Mouse (Mus musculus) stomach, embryonic 16.5 days (tissue): ENCODE measurements around the gene Tubg1. TPM values are rescaled to one million over a fixed set of nuclear protein-coding genes. Genes with fewer than 3 reads are reported as not detected.
"Not testable (repeated sequence)": the region's sequence is repeated elsewhere in the genome, so short reads cannot be mapped to it uniquely, and the experiment has no call there.

Source experiments
- ATAC-seq: fragments of 200-750 bp; cut with Nextera tagmentation; 2 replicates; pipeline ENCODE4 v1.8.0; 2017; ENCODE audit warnings: moderate number of reproducible peaks, moderate TSS enrichment; ENCODE audit not compliant: insufficient read depth, low FRiP score
- H3K27ac ChIP-seq: fragments of 300-500 bp; sonication (generic); 2 replicates; pipeline ENCODE4 v1.5.1; 2014; ENCODE audit warnings: low read length
- H3K27me3 ChIP-seq: fragments of 300-500 bp; sonication (generic); 2 replicates; pipeline ENCODE4 v1.6.1; 2014; ENCODE audit warnings: low read length, control low read depth, mixed read lengths; ENCODE audit not compliant: control insufficient read depth, insufficient read depth
- H3K36me3 ChIP-seq: fragments of 300-500 bp; sonication (generic); 2 replicates; pipeline ENCODE4 v1.6.1; 2014; ENCODE audit warnings: low read length; ENCODE audit not compliant: control insufficient read depth, insufficient read depth
- H3K4me1 ChIP-seq: fragments of 300-500 bp; sonication (generic); 2 replicates; pipeline ENCODE4 v1.6.1; 2014; ENCODE audit warnings: low read length, control low read depth, mixed read lengths; ENCODE audit not compliant: control insufficient read depth, insufficient read depth
- H3K4me2 ChIP-seq: fragments of 300-500 bp; sonication (generic); 2 replicates; pipeline ENCODE4 v1.6.1; 2014; ENCODE audit warnings: low read depth, low read length, mixed read lengths
- H3K4me3 ChIP-seq: fragments of 300-500 bp; sonication (generic); replicated peaks from 2 replicates; pipeline ENCODE4 v1.5.1; 2014; ENCODE audit warnings: mild to moderate bottlenecking, low read length
- H3K9ac ChIP-seq: fragments of 300-500 bp; sonication (generic); 2 replicates; pipeline ENCODE4 v1.6.1; 2014; ENCODE audit warnings: low read length
- H3K9me3 ChIP-seq: fragments of 300-500 bp; sonication (generic); replicated peaks from 2 replicates; pipeline ENCODE4 v1.6.1; 2016; ENCODE audit warnings: low read length, control low read depth; ENCODE audit not compliant: control insufficient read depth
- WGBS: fragments of 180-500 bp; shearing (Covaris S2); extraction: QIAGEN DNeasy Blood & Tissue Kit; methylation state at CpG from one replicate; pipeline ENCODE4 v1.1.7; 2014; 5-methylcytosine and 5-hydroxymethylcytosine counted together
- polyA plus RNA-seq: library from polyadenylated mRNA; unstranded; fragments of >200 nt; fragmentation: Nextera tagmentation; extraction: Ambion mirVana; gene quantifications from 2 replicates; pipeline ENCODE4 v1.2.1, GENCODE M21; 2015

Gene Tubg1
- polyA plus RNA-seq, 1 experiment from 2014 or later, result 63.0 TPM

DNA sequence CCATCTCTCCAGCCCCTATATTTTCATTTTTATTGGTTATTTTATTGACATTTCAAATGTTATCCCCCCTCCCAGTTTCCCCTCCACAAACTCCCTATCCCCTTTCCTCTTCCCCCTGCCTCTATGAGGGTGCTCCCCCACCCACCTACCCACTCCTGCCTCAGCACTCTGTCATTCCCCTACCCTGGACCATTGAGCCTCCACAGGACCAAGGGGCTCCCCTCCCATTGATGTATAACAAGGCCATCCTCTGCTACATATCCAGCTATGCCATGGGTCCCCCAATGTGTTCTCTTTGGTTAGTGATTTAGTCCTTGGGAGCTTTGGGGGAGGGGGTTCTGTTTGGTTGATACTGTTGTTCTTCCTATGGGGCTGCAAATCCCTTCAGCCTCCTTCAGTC is 34.9 kb downstream of the Tubg1 start:
- Histone ChIP-seq H3K27ac (no peak overlapping the region), H3K4me3 (no peak overlapping the region), H3K4me2 (no peak overlapping the region), H3K9ac (no peak overlapping the region), H3K4me1 (peaks cover 2% of the 10 kb centered on the region), H3K27me3 (no peaks in the 10 kb centered on the region), H3K36me3 (no peaks in the 10 kb centered on the region), H3K9me3 (no peaks in the 10 kb centered on the region)
- no peak for ATAC-seq

DNA sequence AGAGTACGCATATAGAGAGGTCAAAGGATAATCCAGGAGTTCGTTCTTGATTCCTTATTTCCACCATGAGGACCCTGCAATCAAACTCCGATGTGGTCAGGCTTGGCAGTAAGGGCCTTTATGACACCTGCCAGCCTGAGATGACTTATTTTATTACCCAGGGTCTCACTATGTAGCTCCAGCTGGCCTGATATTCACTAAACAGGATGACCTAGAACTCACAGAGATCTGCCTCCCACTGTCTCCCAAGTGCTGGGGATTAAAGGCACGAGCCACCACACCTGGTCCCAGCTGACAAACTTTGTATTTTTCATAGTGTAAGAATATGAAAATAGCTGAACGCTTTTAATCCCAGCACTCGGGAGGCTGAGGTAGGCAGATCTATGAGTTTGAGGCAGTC is 35.4 kb downstream of the Tubg1 start:
- no peak overlapping the region for H3K4me3 ChIP-seq
- WGBS, result 62% methylated on average over 6 of the region's 6 CpGs
- no peak overlapping the region for H3K9ac ChIP-seq
- no peak for ATAC-seq
- no peaks in the 10 kb centered on the region for H3K27me3 ChIP-seq
- no peaks in the 10 kb centered on the region for H3K9me3 ChIP-seq
- no peak overlapping the region for H3K27ac ChIP-seq
- no peaks in the 10 kb centered on the region for H3K36me3 ChIP-seq
- H3K4me2 ChIP-seq, result peak overlapping the region; percentile 83
- H3K4me1 ChIP-seq, result no peaks in the 10 kb centered on the region; the same call in none of the 2 replicates

DNA sequence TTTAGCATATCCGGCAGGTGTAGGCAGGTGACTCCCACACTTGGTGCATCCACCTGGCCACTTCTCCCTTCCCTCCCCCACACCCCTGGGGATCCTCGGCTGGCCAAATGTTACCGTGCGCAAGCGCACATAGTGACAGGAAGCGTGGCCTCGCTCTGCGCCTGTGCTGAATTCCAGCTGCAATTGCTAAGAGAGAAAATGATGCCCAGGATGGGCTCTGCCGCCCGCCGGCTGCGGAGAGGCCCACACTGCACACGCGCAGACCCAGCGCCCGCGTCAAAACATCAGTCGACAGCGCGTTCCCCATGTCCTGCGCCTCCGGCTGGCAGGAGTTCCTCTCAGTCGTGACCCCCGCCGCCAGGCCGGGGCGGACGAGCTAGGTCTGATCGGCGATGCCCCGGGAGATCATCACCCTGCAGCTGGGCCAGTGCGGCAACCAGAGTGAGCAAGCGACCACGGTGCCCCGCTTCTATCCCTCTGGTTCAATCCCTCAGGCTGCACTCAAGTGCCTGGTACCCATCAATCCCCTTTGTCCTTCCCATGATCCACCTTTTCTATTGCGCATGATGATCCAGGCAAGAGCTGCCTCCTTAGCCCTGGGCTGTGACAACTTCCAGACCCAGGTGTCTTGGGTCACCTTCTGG is 36.1 kb downstream of the Tubg1 start, which contains the start of gene Tubg2:
Gene Tubg2 (plus strand): TSS at position 180 of the 644 bp plus-strand sequence.
- H3K9ac ChIP-seq, result peak within 1 kb of the TSS; percentile 76
- ATAC-seq, result peak; percentile 59; the same call in 1 of the 2 replicates
- H3K4me1 ChIP-seq, result no peaks in the 10 kb centered on the region; the same call in none of the 2 replicates
- H3K4me2 ChIP-seq, result peak within 1 kb of the TSS; percentile 83
- H3K27me3 ChIP-seq, result no peaks in the 10 kb centered on the region
- no peaks in the 10 kb centered on the region for H3K9me3 ChIP-seq
- peak within 1 kb of the TSS; percentile 26; the same call in 1 of the 2 replicates for H3K27ac ChIP-seq
- no peaks in the 10 kb centered on the region for H3K36me3 ChIP-seq
- WGBS, result 1% methylated on average over 36 of the region's 36 CpGs
- peak within 1 kb of the TSS; percentile 49 for H3K4me3 ChIP-seq

DNA sequence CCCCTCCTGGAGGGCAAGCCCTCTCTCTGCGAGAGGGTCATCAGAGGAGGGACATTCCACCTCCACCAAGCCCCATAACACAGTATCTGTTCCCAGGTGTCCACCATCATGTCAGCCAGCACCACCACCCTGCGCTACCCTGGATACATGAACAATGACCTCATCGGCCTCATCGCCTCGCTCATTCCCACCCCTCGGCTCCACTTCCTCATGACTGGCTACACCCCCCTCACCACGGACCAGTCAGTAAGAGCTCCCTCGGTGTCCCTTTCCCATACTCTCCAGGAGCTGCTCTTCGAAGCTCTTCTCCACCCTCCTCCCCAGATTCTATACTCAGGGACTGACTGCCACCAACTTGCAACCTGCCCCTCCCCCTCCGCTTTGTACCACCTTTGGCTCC is 40.4 kb downstream of the Tubg1 start:
- H3K9me3 ChIP-seq, ATAC-seq: not testable (repeated sequence)
- 79% methylated on average over 8 of the region's 10 CpGs for WGBS

DNA sequence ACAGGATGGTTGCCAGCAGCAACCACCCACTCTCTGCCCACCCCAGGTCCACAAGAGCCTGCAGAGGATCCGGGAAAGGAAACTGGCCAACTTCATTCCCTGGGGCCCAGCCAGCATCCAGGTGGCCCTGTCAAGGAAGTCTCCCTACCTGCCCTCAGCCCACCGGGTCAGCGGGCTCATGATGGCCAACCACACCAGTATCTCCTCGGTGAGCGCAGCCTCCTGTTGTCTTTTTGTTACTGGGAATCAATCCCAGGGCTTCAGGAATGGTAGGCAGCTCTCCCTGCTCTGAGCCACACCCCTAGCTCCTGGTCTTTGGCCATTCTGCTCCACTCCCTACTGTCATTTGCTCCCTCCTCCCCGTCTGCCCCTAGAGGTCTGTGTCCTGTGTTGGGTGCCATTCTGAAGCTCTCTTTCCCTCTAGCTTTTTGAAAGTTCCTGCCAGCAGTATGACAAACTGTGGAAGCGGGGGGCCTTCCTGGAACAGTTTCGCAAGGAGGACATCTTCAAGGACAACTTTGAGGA is 41.3 kb downstream of the Tubg1 start:
- H3K9ac ChIP-seq, H3K27me3 ChIP-seq, H3K27ac ChIP-seq, H3K9me3 ChIP-seq, H3K4me3 ChIP-seq, ATAC-seq, H3K4me2 ChIP-seq: not testable (repeated sequence)
- WGBS, result 79% methylated on average over 7 of the region's 8 CpGs
- peaks cover 13% of the 10 kb centered on the region for H3K4me1 ChIP-seq
- peaks cover 21% of the 10 kb centered on the region; the same call in 1 of the 2 replicates for H3K36me3 ChIP-seq

More for the DNA sequence above, 40.4 kb downstream of the Tubg1 start:
- not testable (repeated sequence) for H3K27me3 ChIP-seq, H3K27ac ChIP-seq, H3K4me3 ChIP-seq, H3K4me2 ChIP-seq, H3K9ac ChIP-seq
- Histone ChIP-seq H3K36me3 (peaks cover 20% of the 10 kb centered on the region; the same call in 1 of the 2 replicates), H3K4me1 (peaks cover 13% of the 10 kb centered on the region)

DNA sequence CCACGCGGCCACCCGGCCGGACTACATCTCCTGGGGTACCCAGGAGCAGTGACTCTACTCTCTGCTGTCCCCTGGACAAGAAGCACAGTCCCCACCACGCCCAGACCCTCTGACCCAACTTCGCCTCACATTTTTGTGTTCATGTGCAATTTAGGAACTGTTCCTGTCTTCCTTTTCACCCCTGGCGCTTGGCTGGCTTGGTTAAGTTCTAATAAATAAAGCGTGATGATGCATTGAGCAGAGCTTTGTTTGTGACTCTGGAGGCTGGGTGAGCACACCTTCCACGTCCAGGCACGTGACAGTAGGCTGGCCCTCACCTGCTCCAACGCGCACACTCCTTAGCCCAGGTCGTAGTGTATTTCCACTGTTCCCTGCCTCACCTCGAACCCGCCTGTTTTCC is 41.8 kb downstream of the Tubg1 start:
- 87% methylated on average over 15 of the region's 15 CpGs for WGBS
- no peaks in the 10 kb centered on the region for H3K9me3 ChIP-seq
- no peak overlapping the region for H3K27ac ChIP-seq
- peaks cover 13% of the 10 kb centered on the region for H3K4me1 ChIP-seq
- no peak overlapping the region for H3K4me3 ChIP-seq
- H3K36me3 ChIP-seq, result peaks cover 21% of the 10 kb centered on the region
- no peak overlapping the region for H3K9ac ChIP-seq
- no peak overlapping the region for H3K4me2 ChIP-seq
- ATAC-seq, result no peak
- no peaks in the 10 kb centered on the region; the same call in 1 of the 2 replicates for H3K27me3 ChIP-seq

DNA sequence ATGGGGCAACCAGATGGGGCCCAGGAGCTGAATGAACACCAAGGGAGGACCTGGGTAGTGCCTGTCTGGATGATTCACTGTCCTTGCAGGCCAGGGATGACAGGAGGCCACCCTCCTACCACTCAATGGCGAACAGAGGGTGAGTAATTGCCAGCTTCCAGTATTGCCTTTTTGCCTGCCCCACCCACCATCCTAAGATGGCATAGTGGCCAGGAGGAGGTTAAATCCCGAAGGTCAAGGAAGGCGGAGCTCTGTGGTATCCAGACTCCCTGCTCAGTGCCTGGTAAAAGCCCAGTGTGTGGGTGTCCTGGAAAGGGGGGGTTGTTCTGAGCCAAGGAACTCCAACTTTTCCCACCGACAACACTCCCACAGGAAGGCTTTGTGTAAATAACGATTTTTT is 42.6 kb downstream of the Tubg1 start:
- Histone ChIP-seq H3K27ac (peak overlapping the region; percentile 22; the same call in 1 of the 2 replicates), H3K36me3 (peaks cover 26% of the 10 kb centered on the region), H3K9ac (0 out of 2 replicates have a peak overlapping the region, but pooled peaks have one; percentile 32), H3K27me3 (no peaks in the 10 kb centered on the region; the same call in 1 of the 2 replicates), H3K4me1 (peaks cover 13% of the 10 kb centered on the region), H3K4me3 (no peak overlapping the region), H3K4me2 (no peak overlapping the region), H3K9me3 (no peaks in the 10 kb centered on the region)
- WGBS, result 50% methylated on average over 5 of the region's 5 CpGs
- no peak for ATAC-seq

DNA sequence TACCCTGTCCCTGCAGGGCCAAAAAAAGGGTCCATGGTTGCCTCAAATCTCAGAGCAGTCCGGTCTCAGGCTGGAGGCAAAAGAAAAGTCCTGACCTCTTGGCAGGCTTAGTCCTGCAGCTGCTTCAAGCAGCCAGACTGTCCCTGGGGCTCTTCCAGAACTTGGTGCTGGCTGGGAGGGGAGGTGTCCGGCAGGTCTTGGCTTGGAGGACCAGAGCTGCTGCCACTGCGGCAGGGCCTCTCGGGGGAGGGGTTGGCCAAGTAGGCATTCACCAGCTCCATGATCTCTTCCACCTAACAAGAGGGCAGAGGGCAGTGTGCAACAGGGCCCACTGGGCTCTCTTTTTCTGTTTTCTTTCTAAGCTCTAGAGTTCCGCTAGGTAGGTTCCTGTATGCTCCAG is 43.0 kb downstream of the Tubg1 start:
- H3K9ac ChIP-seq, result 0 out of 2 replicates have a peak overlapping the region, but pooled peaks have one; percentile 32
- H3K27me3 ChIP-seq, result no peaks in the 10 kb centered on the region; the same call in 1 of the 2 replicates
- no peak overlapping the region for H3K4me2 ChIP-seq
- H3K9me3 ChIP-seq, result no peaks in the 10 kb centered on the region
- peak overlapping the region; percentile 22; the same call in 1 of the 2 replicates for H3K27ac ChIP-seq
- H3K4me3 ChIP-seq, result no peak overlapping the region
- 55% methylated on average over 5 of the region's 5 CpGs for WGBS
- H3K36me3 ChIP-seq, result peaks cover 30% of the 10 kb centered on the region
- ATAC-seq, result no peak
- peaks cover 13% of the 10 kb centered on the region for H3K4me1 ChIP-seq
